Mouse (Mus musculus) testis, adult 2 months (tissue): Measurements from ENCODE around the gene Gm45844.

Source experiments
- CTCF ChIP-seq: fragments of 200-500 bp; IDR thresholded peaks from 2 replicates; pipeline ENCODE4 v1.5.1; 2012; ENCODE audit warnings: low read depth, mild to moderate bottlenecking, inconsistent platforms, low read length, moderate library complexity; ENCODE audit not compliant: control insufficient read depth, insufficient read depth, insufficient replicate concordance
- POLR2A ChIP-seq: fragments of 200-500 bp; IDR thresholded peaks from 2 replicates; pipeline ENCODE4 v1.6.1; 2012; ENCODE audit warnings: low read depth, mild to moderate bottlenecking, inconsistent platforms, low read length, moderate library complexity; ENCODE audit not compliant: control insufficient read depth

DNA sequence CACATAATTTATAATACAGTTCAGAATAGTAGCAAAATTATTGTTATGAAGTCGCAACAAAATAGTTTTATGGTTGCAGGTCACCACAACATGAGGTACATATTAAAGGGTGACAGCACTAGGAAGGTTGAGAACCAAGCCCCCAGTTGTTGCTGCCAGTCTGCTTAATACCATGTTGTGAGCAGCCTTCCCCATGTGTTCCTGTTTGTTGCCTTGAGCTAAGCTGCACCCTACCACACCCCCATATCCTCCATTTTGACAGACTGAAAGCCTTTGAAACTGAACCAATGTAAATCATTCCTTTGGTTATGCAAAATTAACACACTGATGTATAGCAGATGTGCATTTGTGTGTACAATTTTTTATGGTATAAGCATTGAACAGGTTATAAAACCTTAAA, 92.2 kb downstream of the Gm45844 start:
- TF ChIP-seq CTCF = no peak
- no peak for TF ChIP-seq POLR2A
